Mouse (Mus musculus) gastrocnemius, adult 8-10 months (tissue): ENCODE measurements around the gene Baiap2l1. TPM values are rescaled to one million over a fixed set of nuclear protein-coding genes. Genes with fewer than 3 reads are reported as not detected.
"Not testable (repeated sequence)": the region's sequence is repeated elsewhere in the genome, so short reads cannot be mapped to it uniquely, and the experiment has no call there.

Experiments
- DNase-seq, 2 experiments: peaks; one replicate each; pipeline ENCODE4 v3.0.0; 2022; ENCODE audit warnings: low spot score in 2 of 2
- total RNA-seq, 4 experiments: library from RNA; stranded (reverse); gene quantifications; 2 replicates each; pipeline ENCODE4 v1.2.4; 2022

Gene Baiap2l1
- total RNA-seq, 4 experiments from 2014 or later: 0.27 to 0.48 (median 0.37) TPM

- no peak for DNase-seq
These were observed 6.7 kb downstream of the Baiap2l1 start for GRCm38 (mm10) chr5:144351185-144351584.

- no peak for DNase-seq
These were observed 13.3 kb downstream of the Baiap2l1 start for GRCm38 (mm10) chr5:144344592-144344991.

DNA sequence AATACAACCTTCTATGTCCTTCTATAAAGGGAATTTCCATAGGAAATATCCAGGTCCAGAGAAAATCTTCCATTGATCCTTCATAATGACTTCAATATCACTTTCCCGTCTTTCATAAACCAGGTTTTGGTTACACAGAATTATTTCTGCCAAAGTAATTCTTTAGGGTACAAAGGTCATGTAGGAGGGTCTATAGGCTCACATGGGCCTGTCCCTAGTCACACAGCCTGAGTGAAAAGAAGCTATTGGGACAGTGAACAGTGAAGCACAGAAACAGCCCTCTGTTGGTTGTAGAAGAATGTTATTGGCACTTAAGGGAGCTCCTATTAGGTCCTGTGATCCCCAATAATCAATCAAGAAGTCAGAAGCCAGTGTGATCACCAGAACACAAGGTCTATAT lies 16.8 kb downstream of the Baiap2l1 start:
- no peak for DNase-seq

DNA sequence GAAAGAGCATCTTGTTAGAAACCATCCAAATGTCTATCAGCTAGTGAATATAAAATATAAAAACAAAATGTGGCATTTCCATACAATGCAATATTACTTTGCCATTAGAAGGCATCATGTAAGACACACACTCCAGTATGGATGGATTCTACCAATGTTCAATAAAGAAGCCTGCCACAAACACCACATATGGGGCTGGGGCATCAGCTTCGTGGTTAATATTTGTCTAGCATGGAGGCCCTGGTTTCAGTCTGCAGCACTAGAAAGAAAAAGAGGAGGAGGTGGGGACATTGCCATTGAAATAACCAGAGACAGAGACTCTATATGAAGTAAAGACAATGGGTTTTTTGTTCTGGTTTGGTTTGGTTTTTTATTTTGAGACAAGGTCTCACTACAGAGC lies 19.1 kb downstream of the Baiap2l1 start:
- no peak for DNase-seq

- DNase-seq: not testable (repeated sequence)
These were observed 22.6 kb downstream of the Baiap2l1 start for GRCm38 (mm10) chr5:144335357-144335756.

DNA sequence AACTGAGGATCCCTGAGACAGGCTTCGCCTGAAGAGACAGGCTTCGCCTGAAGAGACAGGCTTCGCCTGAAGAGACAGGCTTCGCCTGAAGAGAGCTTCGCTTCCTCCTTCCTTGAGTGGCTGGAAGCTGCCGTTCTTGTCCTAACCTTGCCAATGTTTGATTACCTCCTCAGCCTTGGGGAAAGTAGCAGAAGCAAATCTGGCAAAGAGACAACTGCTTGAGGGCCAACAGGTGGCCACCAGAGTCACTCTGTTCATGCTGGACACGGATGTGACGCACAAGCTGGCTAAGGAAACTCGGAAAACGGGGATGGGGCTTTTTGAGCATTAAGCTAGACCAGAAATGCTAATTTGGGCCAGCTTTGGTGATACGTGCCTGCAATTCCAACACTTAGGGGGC lies 23.9 kb downstream of the Baiap2l1 start:
- DNase-seq: no peak

DNA sequence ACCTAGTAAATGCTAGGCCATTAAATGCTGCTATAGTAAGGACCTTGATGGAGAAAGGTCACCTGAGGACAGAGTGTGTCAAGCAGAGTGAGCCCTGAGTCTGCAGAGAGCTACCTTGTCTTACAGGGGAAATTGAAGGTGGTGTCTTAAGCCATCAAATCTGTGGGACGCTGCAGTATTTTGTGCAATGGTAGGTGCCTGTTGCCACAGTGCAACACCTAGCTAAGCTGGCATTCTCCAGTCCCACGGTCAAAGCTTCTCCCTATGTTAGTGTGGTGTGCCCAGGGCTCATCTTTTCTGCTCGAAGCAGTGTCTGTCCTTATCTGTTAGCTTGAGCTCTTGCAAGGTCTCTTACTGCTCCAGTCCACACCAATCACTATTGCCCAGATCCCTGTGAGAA lies 35.2 kb downstream of the Baiap2l1 start:
- no peak for DNase-seq

DNA sequence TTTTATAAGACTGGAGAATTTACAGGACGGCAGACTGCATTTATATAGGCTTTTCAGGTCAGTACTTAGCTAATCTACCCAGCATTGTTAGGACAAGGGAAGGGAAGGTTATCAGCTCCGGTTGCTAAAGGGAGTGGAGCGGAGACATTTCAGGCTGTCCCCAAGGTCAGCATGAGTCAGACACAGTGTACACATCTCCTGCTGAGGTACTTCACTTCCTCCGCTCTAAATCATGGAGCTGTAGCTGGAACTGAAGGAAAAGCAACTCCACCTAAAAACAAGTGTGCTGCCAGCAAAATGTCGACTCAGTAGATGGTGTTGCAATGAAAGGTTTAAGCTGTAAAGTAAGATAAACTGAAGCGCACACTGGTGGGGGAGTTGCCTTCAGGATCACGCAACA lies 36.2 kb downstream of the Baiap2l1 start:
- no peak for DNase-seq

DNA sequence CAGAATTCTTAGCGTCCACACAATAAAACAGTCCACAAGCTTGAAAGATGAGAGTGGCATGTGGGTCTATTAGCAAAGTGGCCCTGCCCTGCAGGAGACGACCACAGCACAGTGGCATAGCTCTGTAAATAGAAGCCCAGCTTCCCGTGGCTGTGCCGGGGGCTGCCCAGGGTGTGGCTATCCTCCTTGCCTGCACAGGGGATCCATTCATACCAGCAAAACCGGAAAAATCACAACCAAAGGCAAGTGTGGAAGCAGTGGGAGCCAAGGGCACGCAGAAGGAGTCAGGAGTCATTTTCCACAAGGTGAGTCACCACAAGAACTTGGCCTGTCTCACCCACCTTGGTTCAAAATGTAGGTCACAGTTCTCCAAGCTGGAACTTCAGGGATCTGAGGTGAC lies 39.6 kb downstream of the Baiap2l1 start:
- no peak for DNase-seq

DNA sequence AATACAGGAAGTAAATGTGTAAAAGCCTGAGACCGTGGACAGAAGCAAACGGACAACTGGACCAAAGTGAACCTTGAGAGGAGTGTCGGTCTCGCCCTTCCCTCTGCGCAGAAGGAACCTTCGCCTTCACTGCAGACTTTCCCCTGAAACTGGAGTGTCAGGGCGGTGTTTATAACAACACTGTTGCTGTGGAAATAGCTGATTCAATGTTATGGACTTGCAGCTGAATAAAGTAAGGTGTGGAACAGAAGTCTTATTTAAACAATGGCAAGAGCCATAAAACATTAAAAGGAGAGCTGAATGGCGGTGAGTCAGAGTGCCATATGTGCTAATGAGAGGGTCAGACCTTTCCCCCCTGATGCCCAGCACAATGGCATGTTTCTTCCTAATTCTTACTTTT lies 40.5 kb downstream of the Baiap2l1 start:
- no peak for DNase-seq

- DNase-seq: no peak
These were observed 41.5 kb downstream of the Baiap2l1 start for GRCm38 (mm10) chr5:144316442-144316841.

DNA sequence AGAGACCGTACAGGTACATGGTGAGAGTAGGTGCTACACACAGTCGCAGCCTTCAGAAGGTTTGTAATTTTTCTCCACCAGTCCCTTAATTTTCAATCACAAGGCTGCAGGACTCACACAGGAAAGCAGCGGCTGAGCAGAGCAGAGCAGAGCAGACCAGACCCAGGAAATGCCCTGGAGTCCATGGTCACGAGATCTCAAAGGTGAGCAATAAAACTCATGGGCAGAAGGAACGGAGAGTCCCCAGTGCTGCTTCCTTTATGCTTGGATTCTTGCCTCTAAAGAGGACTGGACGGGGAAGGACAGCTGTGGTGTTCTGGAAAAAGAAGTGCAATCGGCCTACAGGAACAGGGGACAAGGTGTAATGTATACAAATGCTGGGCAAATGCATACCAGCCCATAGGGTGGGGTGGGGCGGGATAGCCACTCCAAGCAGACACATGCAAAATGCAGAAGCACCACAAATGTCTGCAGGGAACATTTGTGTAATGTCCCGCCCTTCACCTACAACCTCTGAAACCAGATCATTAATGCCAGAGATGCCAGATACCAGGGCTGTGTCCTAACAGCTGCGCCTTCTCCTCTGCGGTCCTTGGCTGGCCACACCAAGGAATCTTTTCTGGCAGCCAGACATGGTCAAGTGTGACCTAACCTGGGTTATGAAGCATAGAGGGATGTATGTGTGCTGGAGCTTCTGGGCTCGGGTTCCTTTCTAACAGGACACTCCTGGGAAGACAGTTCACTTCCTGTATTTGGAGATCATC lies 43.0 kb downstream of the Baiap2l1 start:
- DNase-seq: no peak

GRCm38 (mm10) chr5:144313335-144313734 lies 44.6 kb downstream of the Baiap2l1 start:
- no peak for DNase-seq

DNA sequence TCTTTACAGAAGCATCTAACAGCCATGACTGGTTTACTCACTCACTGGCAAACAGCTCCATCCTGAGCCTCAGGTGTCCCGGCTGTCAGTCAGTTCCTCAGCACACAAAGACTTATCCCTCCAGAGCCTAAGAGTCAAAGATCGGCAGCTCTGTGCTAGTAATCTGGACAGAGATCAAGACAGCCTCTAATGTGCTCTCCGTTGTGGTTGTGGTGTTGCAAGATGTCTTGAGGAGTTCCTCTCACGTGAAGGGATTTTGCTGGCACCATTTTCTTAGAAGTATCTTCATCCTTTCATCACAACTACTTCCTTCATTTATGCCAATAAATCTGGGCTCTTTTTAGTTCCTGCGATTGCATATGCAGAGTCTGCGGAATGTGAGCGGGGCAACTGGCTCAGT lies 45.7 kb downstream of the Baiap2l1 start:
- no peak for DNase-seq

DNA sequence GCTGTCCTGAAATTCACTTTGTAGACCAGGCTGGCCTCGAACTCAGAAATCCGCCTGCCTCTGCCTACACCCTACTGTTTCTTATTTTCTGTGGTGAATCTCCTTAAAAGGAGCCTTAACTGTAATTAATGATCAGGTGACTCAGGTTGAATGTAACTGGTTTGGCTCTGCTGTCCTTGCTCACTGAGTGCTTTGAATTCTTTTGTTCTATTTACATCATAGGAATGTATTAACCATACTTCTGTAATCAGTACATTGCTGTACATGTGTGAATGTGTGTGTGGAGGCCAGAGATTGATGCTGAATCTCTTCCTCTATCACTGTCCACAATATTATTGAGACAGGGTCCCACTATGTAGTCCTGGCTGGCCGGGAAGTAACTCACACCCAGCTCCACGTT lies 49.0 kb downstream of the Baiap2l1 start:
- no peak for DNase-seq

- DNase-seq: no peak
These were observed 54.8 kb downstream of the Baiap2l1 start for GRCm38 (mm10) chr5:144303071-144303470.

DNA sequence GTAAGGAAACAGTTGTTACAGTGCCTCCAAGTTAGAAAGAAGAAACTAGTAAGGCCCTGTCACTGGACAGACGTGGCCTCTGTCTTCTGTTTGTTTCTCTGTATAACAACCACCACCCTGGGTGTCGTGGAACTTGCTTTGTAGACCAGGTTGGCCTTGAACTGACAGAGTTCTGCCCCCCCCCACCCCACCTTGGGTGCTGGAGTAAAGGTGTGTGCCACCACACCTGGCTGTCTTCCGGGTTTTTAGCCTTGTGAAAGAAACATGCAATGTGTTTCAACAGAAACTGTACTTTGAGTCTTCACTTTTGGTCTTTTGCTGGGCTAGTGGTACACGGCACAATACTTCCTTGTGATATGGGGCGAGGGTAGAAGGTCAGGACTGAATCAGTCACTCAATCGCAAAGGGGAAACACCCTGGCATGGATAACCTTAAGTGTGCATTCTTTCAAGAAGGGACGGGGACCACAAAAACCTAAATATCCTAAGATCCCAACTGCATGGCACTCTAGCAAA lies 61.8 kb downstream of the Baiap2l1 start:
- no peak for DNase-seq

DNA sequence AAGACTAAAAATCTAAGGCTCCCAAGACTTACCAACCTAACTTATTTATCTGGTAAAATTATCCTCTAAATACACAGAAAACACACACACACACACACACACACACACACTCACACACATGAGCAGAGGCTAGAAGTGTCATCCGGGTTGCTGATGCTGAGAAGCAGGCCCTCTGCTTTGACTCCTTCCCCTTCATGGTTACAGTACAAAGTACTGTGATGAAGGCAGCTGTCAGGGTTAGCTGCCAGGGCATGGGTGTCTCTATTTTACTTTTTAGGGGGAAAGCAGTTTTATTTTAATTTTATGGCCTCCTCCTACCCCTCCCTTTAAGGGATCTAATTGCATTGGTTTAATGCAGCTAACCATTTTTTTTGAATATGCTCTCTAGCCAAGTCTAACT lies 62.6 kb downstream of the Baiap2l1 start:
- DNase-seq: no peak

DNA sequence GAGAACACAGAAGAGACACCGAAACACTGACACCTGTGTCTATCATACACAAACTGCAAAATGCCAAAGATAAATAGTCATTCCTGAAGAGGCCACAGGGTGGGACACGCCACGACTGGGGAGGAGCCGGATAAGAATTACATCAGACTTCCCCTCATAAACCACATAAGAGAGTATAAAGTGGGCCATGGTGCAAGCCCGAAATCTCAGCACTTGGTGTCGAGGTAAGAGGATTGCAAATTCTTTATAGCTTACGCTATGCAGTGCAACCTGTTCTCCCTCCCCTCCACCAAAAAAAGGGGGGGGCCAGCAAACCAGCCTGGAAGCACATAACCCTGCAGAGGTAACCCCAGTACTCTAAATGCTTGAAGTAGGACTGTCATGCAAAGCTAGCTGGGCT lies 63.0 kb downstream of the Baiap2l1 start:
- DNase-seq: no peak

- no peak for DNase-seq
These were observed 68.0 kb downstream of the Baiap2l1 start for GRCm38 (mm10) chr5:144289769-144290440.

GRCm38 (mm10) chr5:144288391-144288790 lies 69.5 kb downstream of the Baiap2l1 start:
- DNase-seq: no peak

DNA sequence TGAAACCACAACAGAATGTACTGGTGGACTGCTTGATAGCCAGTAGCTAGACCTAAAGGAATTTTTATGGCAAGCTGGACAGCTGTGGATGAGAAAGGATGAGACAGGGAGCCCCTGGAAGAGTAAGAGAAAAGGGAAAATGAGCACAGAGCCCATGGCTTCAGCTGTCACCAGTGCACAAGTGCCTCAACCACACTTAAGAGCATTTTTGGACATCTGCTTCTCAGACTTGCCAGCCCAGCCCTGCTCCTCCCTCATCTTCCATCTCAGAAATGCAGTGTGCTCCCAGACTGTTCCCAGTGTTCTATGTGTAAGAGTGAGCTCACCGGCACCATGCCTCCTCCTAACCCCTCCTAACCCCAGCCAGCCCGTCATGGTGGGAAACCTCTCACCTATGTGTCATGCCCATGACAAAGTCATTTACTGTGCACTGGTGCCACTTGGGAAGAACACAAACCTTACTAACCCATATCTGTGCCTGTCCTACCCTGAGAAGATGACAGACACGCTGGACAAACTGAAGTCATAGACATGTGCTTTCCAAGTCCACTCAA lies 70.6 kb downstream of the Baiap2l1 start:
- DNase-seq: no peak
